Mouse (Mus musculus) kidney, postnatal 4 days (tissue): ENCODE measurements around the gene 4930558K02Rik.

Experiments used
- DNase-seq, 2 experiments: peaks; one replicate each; pipeline ENCODE4 v3.0.0; 2021; ENCODE audit warnings: mixed read lengths in 2 of 2

The 4930558K02Rik gene

DNA sequence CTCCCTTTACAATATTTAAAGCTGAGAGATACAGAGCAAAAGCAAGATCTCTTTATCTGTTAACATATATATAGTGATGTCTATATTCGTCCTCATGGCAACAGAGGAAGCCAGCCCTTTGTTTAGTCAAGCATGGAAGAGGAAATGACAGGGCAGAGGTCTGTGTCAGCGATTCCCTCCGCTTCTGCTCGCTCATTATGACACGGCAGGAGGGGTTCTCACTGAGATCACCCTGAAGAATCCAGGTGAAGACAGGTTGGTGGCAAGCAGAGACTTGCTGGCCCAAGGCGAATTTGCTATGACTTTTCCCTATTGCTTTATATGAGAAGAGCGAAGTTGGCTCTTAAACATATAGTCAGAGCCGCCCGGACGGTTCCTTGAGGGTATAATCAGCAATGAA lies 83.3 kb downstream of the 4930558K02Rik start:
- no peak for DNase-seq

DNA sequence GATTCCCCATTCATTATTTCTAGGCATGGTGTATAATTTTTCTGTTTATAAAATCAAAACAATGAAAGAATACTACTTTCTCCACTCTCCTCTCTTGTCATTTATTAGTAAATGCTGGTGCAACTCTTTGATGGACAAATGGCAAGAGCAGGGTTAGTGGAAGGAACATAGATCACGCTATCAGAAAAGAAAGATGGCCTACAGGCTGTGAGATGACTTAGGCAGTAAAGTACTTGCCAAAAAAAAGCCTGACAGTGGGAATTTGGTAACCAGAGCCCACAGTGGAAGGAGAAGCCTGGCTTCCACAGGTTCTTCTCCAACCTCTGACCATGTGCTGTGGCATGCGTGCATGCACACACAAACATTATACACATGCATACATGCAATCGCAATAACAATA lies 84.4 kb downstream of the 4930558K02Rik start:
- no peak for DNase-seq

DNA sequence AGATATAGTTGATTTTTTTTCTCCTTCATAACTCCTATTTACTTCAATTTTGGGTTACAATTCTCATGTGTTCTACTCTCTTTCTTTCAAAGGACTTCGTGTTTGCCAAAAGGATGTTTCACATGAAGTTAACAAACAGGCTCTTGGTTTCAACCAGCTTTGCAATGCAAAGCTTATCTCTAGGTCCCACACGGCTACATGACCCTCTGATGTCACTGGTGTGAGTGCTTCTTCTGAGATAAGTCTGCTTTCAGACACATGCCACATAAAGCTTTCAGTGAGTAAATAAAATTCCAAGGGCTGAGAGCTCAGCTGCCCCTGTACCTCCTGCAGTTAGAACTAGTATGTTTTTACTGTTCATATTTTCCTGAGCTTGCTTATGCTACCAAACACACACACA lies 84.9 kb downstream of the 4930558K02Rik start:
- no peak for DNase-seq

DNA sequence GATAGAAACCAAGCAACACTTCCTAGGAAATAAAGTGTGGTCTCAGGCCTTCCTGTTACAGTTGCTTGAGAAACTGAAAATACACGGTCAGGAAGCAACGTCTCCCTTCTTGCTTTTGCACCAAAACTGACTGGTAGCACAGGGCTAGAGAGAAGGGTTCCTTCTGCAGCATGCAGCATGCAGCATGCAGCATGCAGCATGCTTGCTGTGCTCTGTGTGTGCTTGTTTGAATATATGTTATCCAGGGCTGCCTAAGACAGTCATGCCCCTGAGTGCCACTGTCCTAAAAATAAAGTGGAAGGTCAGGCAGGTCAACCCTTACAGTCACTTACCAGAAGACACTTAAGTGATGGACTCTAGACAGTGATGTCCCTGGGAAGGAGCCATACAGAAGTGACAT lies 85.3 kb downstream of the 4930558K02Rik start:
- DNase-seq = no peak
